Mouse (Mus musculus) adrenal gland, adult 18-20 months (tissue): ENCODE measurements around the gene Akt1. TPM values are rescaled to one million over a fixed set of nuclear protein-coding genes. Genes with fewer than 3 reads are reported as not detected.
A peak's percentile ranks its signal among the peaks of the same experiment; 100 is the strongest.

Experiments used
- DNase-seq, 2 experiments: peaks; one replicate each; pipeline ENCODE4 v3.0.0; 2021 to 2022; ENCODE audit warnings: low spot score in 2 of 2
- total RNA-seq, 2 experiments: library from RNA; stranded (reverse); gene quantifications; 1 replicate in 1 of 2; 2 replicates in 1 of 2; pipeline ENCODE4 v1.2.3; 2021

The Akt1 gene
- total RNA-seq, 2 experiments from 2014 or later: 184 to 355 TPM

GRCm38 (mm10) chr12:112630796-112631195 is 43.9 kb downstream of the Akt1 start:
- DNase-seq: no peak

GRCm38 (mm10) chr12:112630029-112630428 is 44.7 kb downstream of the Akt1 start:
- DNase-seq: no peak

- DNase-seq: peak; percentile 53 to 64
Observed at GRCm38 (mm10) chr12:112628928-112629721, 45.6 kb downstream of the Akt1 start.

- no peak for DNase-seq
Observed at GRCm38 (mm10) chr12:112628197-112628596, 46.5 kb downstream of the Akt1 start.

- no peak for DNase-seq
Observed at GRCm38 (mm10) chr12:112627097-112627881, 47.4 kb downstream of the Akt1 start.

- no peak for DNase-seq
Observed at GRCm38 (mm10) chr12:112626455-112626854, 48.2 kb downstream of the Akt1 start.

- DNase-seq: no peak
Observed at GRCm38 (mm10) chr12:112625700-112626099, 49.0 kb downstream of the Akt1 start.

- peak; percentile 57 to 72 for DNase-seq
Observed at GRCm38 (mm10) chr12:112623742-112624141, 50.9 kb downstream of the Akt1 start.

GRCm38 (mm10) chr12:112621900-112622299 is 52.8 kb downstream of the Akt1 start:
- DNase-seq: no peak

GRCm38 (mm10) chr12:112620354-112621061 is 54.2 kb downstream of the Akt1 start:
- DNase-seq: no peak

- DNase-seq: peak; percentile 64 to 70
Observed at GRCm38 (mm10) chr12:112619686-112620353, 54.9 kb downstream of the Akt1 start, which contains the start of gene Adssl1. Adssl1 (plus strand) TSS chr12:112620045.

GRCm38 (mm10) chr12:112618981-112619685 is 55.6 kb downstream of the Akt1 start:
- no peak for DNase-seq

GRCm38 (mm10) chr12:112617898-112618380 is 56.7 kb downstream of the Akt1 start:
- peak; percentile 53 to 56 for DNase-seq

- no peak for DNase-seq
Observed at GRCm38 (mm10) chr12:112617184-112617583, 57.5 kb downstream of the Akt1 start.

GRCm38 (mm10) chr12:112616668-112617067 is 58.0 kb downstream of the Akt1 start:
- DNase-seq: no peak

GRCm38 (mm10) chr12:112609031-112609430 is 65.7 kb downstream of the Akt1 start:
- DNase-seq: no peak

GRCm38 (mm10) chr12:112606998-112607397 is 67.7 kb downstream of the Akt1 start:
- DNase-seq: no peak

GRCm38 (mm10) chr12:112605766-112606165 is 68.9 kb downstream of the Akt1 start:
- peak; percentile 79 to 85 for DNase-seq

GRCm38 (mm10) chr12:112604709-112605649 is 69.7 kb downstream of the Akt1 start:
- DNase-seq: no peak
